Mouse (Mus musculus) kidney, adult 2 months (tissue): ENCODE data around the gene Camk2d.

Experiments used
- CTCF ChIP-seq: fragments of 200-500 bp; conservative IDR thresholded peaks from 2 replicates; pipeline ENCODE4 v1.5.1; 2011; ENCODE audit warnings: low read depth, mild to moderate bottlenecking, control low read depth, low read length, moderate library complexity, mixed read lengths; ENCODE audit not compliant: insufficient read depth, insufficient read length
- POLR2A ChIP-seq: fragments of 200-500 bp; IDR thresholded peaks from one replicate; pipeline ENCODE4 v1.6.1; 2011; ENCODE audit warnings: low read depth, low read length, control low read depth

- TF ChIP-seq CTCF: no peak
- TF ChIP-seq POLR2A: no peak
These were observed 138.4 kb downstream of the Camk2d start for GRCm38 (mm10) chr3:126734533-126734932.
